Mouse (Mus musculus): ENCODE measurements around the gene Gsdma2. TPM values are rescaled to one million over a fixed set of nuclear protein-coding genes. Genes with fewer than 3 reads are reported as not detected.
"Not testable (repeated sequence)": the region's sequence is repeated elsewhere in the genome, so short reads cannot be mapped to it uniquely, and the experiment has no call there.

Gsdma2 gene
- polyA plus RNA-seq, 1 experiment, result not detected

GRCm38 (mm10) chr11:98664091-98664490 is 17.5 kb downstream of the Gsdma2 start, which contains the start of gene Gsdma:
Gene Gsdma, plus strand, starts transcription at chr11:98664351.
- no peak for DNase-seq (ENCODE audit: low spot score)

- DNase-seq (ENCODE audit: low spot score), result no peak
Measured at GRCm38 (mm10) chr11:98668984-98669383, 22.4 kb downstream of the Gsdma2 start.

- DNase-seq (ENCODE audit: low spot score), result no peak
Measured at GRCm38 (mm10) chr11:98671284-98671815, 24.8 kb downstream of the Gsdma2 start.

- no peak for DNase-seq (ENCODE audit: low spot score)
Measured at GRCm38 (mm10) chr11:98671857-98672256, 25.3 kb downstream of the Gsdma2 start.

- no peak for DNase-seq (ENCODE audit: low spot score)
Measured at GRCm38 (mm10) chr11:98672482-98672881, 25.9 kb downstream of the Gsdma2 start.

GRCm38 (mm10) chr11:98673136-98673535 is 26.6 kb downstream of the Gsdma2 start:
- not testable (repeated sequence) for DNase-seq (ENCODE audit: low spot score)

- no peak for DNase-seq (ENCODE audit: low spot score)
Measured at GRCm38 (mm10) chr11:98675829-98676363, 29.3 kb downstream of the Gsdma2 start.

- DNase-seq (ENCODE audit: low spot score), result no peak
Measured at GRCm38 (mm10) chr11:98680023-98680422, 33.5 kb downstream of the Gsdma2 start.

GRCm38 (mm10) chr11:98680595-98680994 is 34.0 kb downstream of the Gsdma2 start:
- not testable (repeated sequence) for DNase-seq (ENCODE audit: low spot score)

- DNase-seq (ENCODE audit: low spot score), result no peak
Measured at GRCm38 (mm10) chr11:98681186-98681585, 34.6 kb downstream of the Gsdma2 start.

- peak; percentile 92 for DNase-seq (ENCODE audit: low spot score)
Measured at GRCm38 (mm10) chr11:98681786-98682745, 35.5 kb downstream of the Gsdma2 start, which contains the start of gene Psmd3. Gene Psmd3, plus strand, starts transcription at chr11:98682554.

GRCm38 (mm10) chr11:98682811-98683210 is 36.3 kb downstream of the Gsdma2 start:
- DNase-seq (ENCODE audit: low spot score), result no peak

- DNase-seq (ENCODE audit: low spot score), result no peak
Measured at GRCm38 (mm10) chr11:98685642-98686041, 39.1 kb downstream of the Gsdma2 start.

- DNase-seq (ENCODE audit: low spot score), result no peak
Measured at GRCm38 (mm10) chr11:98686976-98687375, 40.4 kb downstream of the Gsdma2 start.

GRCm38 (mm10) chr11:98688009-98688408 is 41.5 kb downstream of the Gsdma2 start:
- DNase-seq (ENCODE audit: low spot score), result no peak

GRCm38 (mm10) chr11:98693201-98693600 is 46.6 kb downstream of the Gsdma2 start:
- DNase-seq (ENCODE audit: low spot score), result no peak

- no peak for DNase-seq (ENCODE audit: low spot score)
Measured at GRCm38 (mm10) chr11:98693746-98694145, 47.2 kb downstream of the Gsdma2 start.

GRCm38 (mm10) chr11:98694301-98694700 is 47.7 kb downstream of the Gsdma2 start:
- no peak for DNase-seq (ENCODE audit: low spot score)

GRCm38 (mm10) chr11:98695408-98695807 is 48.8 kb downstream of the Gsdma2 start:
- no peak for DNase-seq (ENCODE audit: low spot score)

GRCm38 (mm10) chr11:98696454-98697216 is 50.1 kb downstream of the Gsdma2 start:
- no peak for DNase-seq (ENCODE audit: low spot score)

GRCm38 (mm10) chr11:98697225-98697624 is 50.7 kb downstream of the Gsdma2 start:
- DNase-seq (ENCODE audit: low spot score), result no peak
